Comparison of ENCODE assay signal across 8 mouse cellular contexts in the genomic region with DNA sequence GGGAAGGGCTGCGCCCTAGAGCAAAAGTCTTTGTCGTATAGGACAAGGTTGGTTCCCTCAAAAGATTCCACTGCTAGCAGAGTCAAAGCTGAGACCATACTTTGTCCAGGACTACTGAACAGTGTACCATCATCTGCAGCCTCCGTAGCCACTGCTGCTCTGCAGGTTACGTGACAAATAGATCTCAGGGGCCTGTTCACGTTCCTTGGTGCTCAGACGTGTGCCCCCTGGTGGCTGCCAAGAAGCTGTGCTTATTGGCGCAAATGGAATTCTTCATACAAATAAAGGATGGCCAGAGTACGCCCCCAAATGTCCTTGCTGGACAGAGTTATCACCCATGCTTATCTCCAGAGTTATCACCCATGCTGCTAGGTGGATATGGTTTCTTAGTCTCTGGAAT. TPM values are rescaled to one million over a fixed set of nuclear protein-coding genes. Genes with fewer than 3 reads are reported as not detected.
DNase-seq lines count a peak whose midpoint lies in the region; ATAC-seq and TF ChIP-seq lines count a peak whose summit lies in the region.

No protein-coding gene starts in this region.

- H3K79me2 ChIP-seq in heart, adult 2 months (replicated peaks; ENCODE audit: control insufficient read depth, insufficient read depth, low read length), result no peaks in the 10 kb centered on the region
- no peaks in the 10 kb centered on the region for H3K79me2 ChIP-seq in MEL (ENCODE audit: control insufficient read depth, insufficient read depth, low read length, poor library complexity)

- H3K36me3 ChIP-seq in heart, adult 2 months (ENCODE audit: control insufficient read depth, insufficient read depth, low read length), result no peaks in the 10 kb centered on the region
- peaks cover 6% of the 10 kb centered on the region; the same call in 1 of the 2 replicates for H3K36me3 ChIP-seq in heart, embryonic 11.5 days (ENCODE audit: control insufficient read depth, insufficient read depth, low read length)
- H3K36me3 ChIP-seq in MEL (ENCODE audit: control insufficient read depth in 1 of 2, insufficient read depth in 2 of 2, low read length in 2 of 2), result peaks cover 0 to 3% of the 10 kb centered on the region in 2 experiments; a peak in 1 of 4 replicates
- peaks cover 6% of the 10 kb centered on the region; the same call in 1 of the 2 replicates for H3K36me3 ChIP-seq in forebrain, embryonic 16.5 days (ENCODE audit: control insufficient read depth, insufficient read depth)
- H3K36me3 ChIP-seq in small intestine, adult 2 months (ENCODE audit: control insufficient read depth, insufficient read depth, low read length), result peaks cover 8% of the 10 kb centered on the region

- peak; percentile 71 to 73 for DNase-seq in heart, adult 2 months
- peak; percentile 87 for DNase-seq in MEL (ENCODE audit: low read depth, low spot score)
- peak; percentile 77 for DNase-seq in cerebellum, adult 8-10 months
- peak; percentile 79 for DNase-seq in kidney, postnatal 10 days

- TF ChIP-seq EP300 in heart, adult 2 months (IDR thresholded peaks at IDR 0.05; ENCODE audit: insufficient read depth, low read depth, low read length), result peak; percentile 61; the same call in 1 of the 2 replicates
- no peak for TF ChIP-seq EP300 in MEL (IDR thresholded peaks at IDR 0.05; ENCODE audit: low read depth in 1 of 2, low read length in 2 of 2)

- TF ChIP-seq POLR2A in heart, adult 2 months (IDR thresholded peaks at IDR 0.05; ENCODE audit: insufficient read depth, low read depth, low read length), result no peak
- no peak for TF ChIP-seq POLR2A in MEL (IDR thresholded peaks at IDR 0.05; ENCODE audit: control insufficient read depth in 1 of 2, insufficient read depth in 1 of 2, low read depth in 1 of 2, low read length in 2 of 2, poor library complexity in 1 of 2)
- no peak for TF ChIP-seq POLR2A in small intestine, adult 2 months (IDR thresholded peaks at IDR 0.05; ENCODE audit: low read depth, low read length)

- no peak overlapping the region for H3K9ac ChIP-seq in heart, adult 2 months (ENCODE audit: low read depth, low read length)
- no peak overlapping the region for H3K9ac ChIP-seq in heart, embryonic 11.5 days (ENCODE audit: low read depth, low read length)
- no peak overlapping the region for H3K9ac ChIP-seq in MEL (ENCODE audit: control insufficient read depth, low read depth, low read length, poor library complexity, severe bottlenecking)
- no peak overlapping the region for H3K9ac ChIP-seq in forebrain, embryonic 16.5 days (replicated peaks; ENCODE audit: low read depth, low read length)

- peak; percentile 50 for TF ChIP-seq RAD21 in MEL (IDR thresholded peaks at IDR 0.05; ENCODE audit: low read depth, low read length)

- WGBS in heart, adult 2 months, result 22% methylated on average over 8 of the region's 8 CpGs
- WGBS in heart, embryonic 11.5 days (ENCODE audit: insufficient replicate concordance), result 26% methylated on average over 8 of the region's 8 CpGs
- WGBS in forebrain, embryonic 16.5 days, result 22% methylated on average over 8 of the region's 8 CpGs
- 21% methylated on average over 8 of the region's 8 CpGs for WGBS in small intestine, adult 2 months

- no peak for ATAC-seq in heart, embryonic 11.5 days (replicated peaks; ENCODE audit: insufficient number of reproducible peaks, low FRiP score, low TSS enrichment)
- ATAC-seq in forebrain, embryonic 16.5 days, result peak; percentile 61
- ATAC-seq in megakaryocyte progenitor cell, adult 5-6 weeks (replicated peaks; ENCODE audit: poor library complexity), result peak; percentile 43

- peaks cover 3% of the 10 kb centered on the region; the same call in 1 of the 2 replicates for H3K4me1 ChIP-seq in heart, adult 2 months (ENCODE audit: control insufficient read depth, insufficient read depth, low read length)
- peaks cover 14% of the 10 kb centered on the region for H3K4me1 ChIP-seq in heart, embryonic 11.5 days (ENCODE audit: control insufficient read depth, insufficient read depth, low read length)
- H3K4me1 ChIP-seq in MEL (ENCODE audit: control insufficient read depth in 1 of 2, insufficient read depth in 2 of 2, low read length in 2 of 2), result peaks cover 4% of the 10 kb centered on the region in 2 experiments; a peak in 3 of 4 replicates
- H3K4me1 ChIP-seq in forebrain, embryonic 16.5 days (replicated peaks; ENCODE audit: control insufficient read depth, insufficient read depth, low read length), result peaks cover 14% of the 10 kb centered on the region
- H3K4me1 ChIP-seq in small intestine, adult 2 months (ENCODE audit: control insufficient read depth, insufficient read depth, insufficient read length, low read length), result no peaks in the 10 kb centered on the region

- TF ChIP-seq CTCF in heart, adult 2 months (IDR thresholded peaks at IDR 0.05), result peak; percentile 92
- TF ChIP-seq CTCF in MEL (IDR thresholded peaks at IDR 0.05 in 2 of 3, conservative IDR thresholded peaks at IDR 0.05 in 1 of 3; ENCODE audit: control insufficient read depth in 1 of 3, insufficient read depth in 1 of 3, low read depth in 2 of 3, low read length in 3 of 3, poor library complexity in 1 of 3, severe bottlenecking in 1 of 3), result peak; percentile 49 to 82 (median 82)
- peak; percentile 48; the same call in 1 of the 2 replicates for TF ChIP-seq CTCF in small intestine, adult 2 months (IDR thresholded peaks at IDR 0.05; ENCODE audit: extremely low read depth, insufficient read length, insufficient replicate concordance, low read depth, low read length)

- no peak overlapping the region for H3K4me3 ChIP-seq in heart, adult 2 months
- no peak overlapping the region for H3K4me3 ChIP-seq in heart, embryonic 11.5 days (ENCODE audit: low read depth, low read length)
- H3K4me3 ChIP-seq in MEL (ENCODE audit: control insufficient read depth in 1 of 2, insufficient read depth in 1 of 2, low read depth in 2 of 2, low read length in 2 of 2), result no peak overlapping the region
- no peak overlapping the region for H3K4me3 ChIP-seq in forebrain, embryonic 16.5 days (replicated peaks; ENCODE audit: low read length)
- H3K4me3 ChIP-seq in small intestine, adult 2 months (ENCODE audit: low read depth, low read length), result no peak overlapping the region

- H3K27ac ChIP-seq in heart, adult 2 months, result no peak overlapping the region
- no peak overlapping the region for H3K27ac ChIP-seq in heart, embryonic 11.5 days (ENCODE audit: low read depth, low read length)
- no peak overlapping the region for H3K27ac ChIP-seq in MEL (ENCODE audit: control insufficient read depth, low read depth, low read length)
- no peak overlapping the region for H3K27ac ChIP-seq in forebrain, embryonic 16.5 days (ENCODE audit: low read length)
- no peak overlapping the region for H3K27ac ChIP-seq in small intestine, adult 2 months (ENCODE audit: insufficient read depth, low read depth, low read length)

- no peak overlapping the region for H3K4me2 ChIP-seq in heart, embryonic 11.5 days
- H3K4me2 ChIP-seq in forebrain, embryonic 16.5 days (ENCODE audit: low read length), result no peak overlapping the region

- H3K27me3 ChIP-seq in heart, adult 2 months (ENCODE audit: control insufficient read depth, insufficient read depth, low read length), result no peaks in the 10 kb centered on the region
- H3K27me3 ChIP-seq in heart, embryonic 11.5 days (ENCODE audit: control insufficient read depth, insufficient read depth, low read length), result 0 out of 2 replicates have a peak, but pooled peaks cover 3% of the 10 kb centered on the region
- no peaks in the 10 kb centered on the region for H3K27me3 ChIP-seq in MEL (ENCODE audit: control insufficient read depth in 1 of 2, insufficient read depth in 2 of 2, low read length in 2 of 2)
- H3K27me3 ChIP-seq in forebrain, embryonic 16.5 days (replicated peaks; ENCODE audit: control insufficient read depth, insufficient read depth, low read length), result no peaks in the 10 kb centered on the region
- no peaks in the 10 kb centered on the region for H3K27me3 ChIP-seq in small intestine, adult 2 months (ENCODE audit: control insufficient read depth, insufficient read depth, low read length)

- intact Hi-C loops in heart, adult 2 months (cut with DNase I), result loop anchor here (1.0 to 5.0 kb wide), 3 partner anchors 199 to 284 kb away; no protein-coding TSS in a partner anchor

- H3K9me3 ChIP-seq in heart, embryonic 11.5 days (replicated peaks; ENCODE audit: control insufficient read depth, low read length), result no peaks in the 10 kb centered on the region
- no peaks in the 10 kb centered on the region for H3K9me3 ChIP-seq in MEL (replicated peaks; ENCODE audit: insufficient read depth, low read length)
- no peaks in the 10 kb centered on the region for H3K9me3 ChIP-seq in forebrain, embryonic 16.5 days (ENCODE audit: control insufficient read depth, low read length)

TF ChIP-seq in MEL, 35 proteins besides CTCF, POLR2A, EP300 and RAD21:
- TF ChIP-seq NRF1 (IDR thresholded peaks at IDR 0.05; ENCODE audit: insufficient read depth, low read depth, low read length, poor library complexity, severe bottlenecking), result no peak
- TF ChIP-seq SMC3 (IDR thresholded peaks at IDR 0.05; ENCODE audit: low read depth, low read length), result peak; percentile 90
- TF ChIP-seq ZC3H11A (IDR thresholded peaks at IDR 0.05; ENCODE audit: low read depth, low read length), result peak; percentile 59

RNA-seq across cellular contexts. Expression of a gene that starts 10.3 kb away (rescaled TPM):
- 10 to 100 TPM; 19.7 to 22.7 TPM for total RNA-seq in heart, adult 2 months (2021)
- polyA plus RNA-seq in heart, adult 2 months (2012; rRNA removed), result 46.2 and 46.7 TPM in 2 replicates
- 16.0 and 18.2 TPM in 2 replicates for polyA plus RNA-seq in heart, embryonic 11.5 days (2014; fragmentation: Nextera tagmentation; extraction: Ambion mirVana)
- 7.3 and 7.4 TPM in 2 replicates for total RNA-seq in MEL (2012; rRNA removed)
- polyA plus RNA-seq in MEL (2012; ENCODE audit: insufficient read depth in 1 of 2, insufficient read length in 2 of 2, low read depth in 1 of 2, low replicate concordance in 2 of 2, missing spikeins in 1 of 2), result 10 to 100 TPM in 1 of 2 experiments, not detected in 1; 16.9 TPM
- polyA plus RNA-seq in forebrain, embryonic 16.5 days (2015; fragmentation: Nextera tagmentation; extraction: Ambion mirVana), result 44.7 and 47.0 TPM in 2 replicates
- 7.8 and 9.5 TPM in 2 replicates for total RNA-seq in megakaryocyte progenitor cell, adult 5-6 weeks (2015)
- 40.1 and 40.7 TPM in 2 replicates for total RNA-seq in megakaryocyte progenitor cell, adult 5-6 weeks (2017)
- 25.8 and 68.7 TPM in 2 replicates for polyA plus RNA-seq in small intestine, adult 2 months (2012; rRNA removed)

RNA-seq across cellular contexts. Expression of a gene that starts 43.4 kb away (rescaled TPM):
- total RNA-seq in heart, adult 2 months (2021), result 10 to 100 TPM; 13.1 to 15.9 TPM
- polyA plus RNA-seq in heart, adult 2 months (2012; rRNA removed), result 20.7 and 26.2 TPM in 2 replicates
- 26.4 and 27.2 TPM in 2 replicates for polyA plus RNA-seq in heart, embryonic 11.5 days (2014; fragmentation: Nextera tagmentation; extraction: Ambion mirVana)
- total RNA-seq in MEL (2012; rRNA removed), result not detected in 2 replicates
- under 1 TPM in 1 of 2 experiments, not detected in 1; 0.10 TPM for polyA plus RNA-seq in MEL (2012; ENCODE audit: insufficient read depth in 1 of 2, insufficient read length in 2 of 2, low read depth in 1 of 2, low replicate concordance in 2 of 2, missing spikeins in 1 of 2)
- 592 and 647 TPM in 2 replicates for polyA plus RNA-seq in forebrain, embryonic 16.5 days (2015; fragmentation: Nextera tagmentation; extraction: Ambion mirVana)
- 0.15 TPM in 1 of 2 replicates, not detected in the other for total RNA-seq in megakaryocyte progenitor cell, adult 5-6 weeks (2015)
- total RNA-seq in megakaryocyte progenitor cell, adult 5-6 weeks (2017), result 0.41 and 0.92 TPM in 2 replicates
- polyA plus RNA-seq in small intestine, adult 2 months (2012; rRNA removed), result 13.6 and 22.1 TPM in 2 replicates

Comparison
In these comparisons a context has a peak if more than half of its experiments do, and no peak if none do; other contexts are left out.
1. RNA of a gene that starts 43.4 kb away (polyA plus RNA-seq): 592 to 647 TPM in forebrain, embryonic 16.5 days; 26.4 to 27.2 TPM in heart, embryonic 11.5 days, 20.7 to 26.2 TPM in heart, adult 2 months, 13.6 to 22.1 TPM in small intestine, adult 2 months and 0.10 TPM in MEL; every median in the first group is over 10 times any median in the second.
2. Peak in every context shown above with its lines, with median percentiles within 50 percentile points of each other: DNase-seq and CTCF ChIP-seq.